Comparison of ENCODE assay signal across 23 mouse cellular contexts in the genomic region with DNA sequence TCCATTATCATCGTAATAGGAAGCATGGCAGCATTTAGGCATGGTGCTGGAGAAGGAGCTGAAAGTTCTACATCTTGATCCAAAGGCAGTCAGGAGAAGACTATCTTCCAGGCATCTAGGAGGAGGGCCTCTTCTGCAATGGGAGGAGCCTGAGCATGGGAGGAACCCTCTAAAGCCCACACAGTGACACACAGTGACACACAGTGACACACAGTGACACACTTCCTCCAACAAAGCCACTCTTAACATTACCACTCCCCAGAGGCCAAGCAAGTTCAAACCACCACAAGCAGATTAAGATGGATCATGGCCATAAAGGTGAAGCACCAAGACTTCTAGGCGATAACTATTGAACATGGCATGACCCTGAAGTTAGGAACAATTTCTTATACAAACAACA. TPM values are rescaled to one million over a fixed set of nuclear protein-coding genes. Genes with fewer than 3 reads are reported as not detected.
"Had no signal": no experiment of that assay in that cellular context is flagged by ENCODE, and none has a peak within 500 bp of the region (broad histone marks: within the 10 kb centered on the region; RNA-seq: fewer than 3 reads in every experiment).

No protein-coding gene starts in this region.

- H3K27ac ChIP-seq: left cerebral cortex, adult 2 months; limb, embryonic 10.5 days; liver, embryonic 15.5 days; midbrain, embryonic 15.5 days; neural tube, embryonic 13.5 days had no signal

- H3K27me3 ChIP-seq: midbrain, embryonic 15.5 days; neural tube, embryonic 13.5 days had no signal

- DNase-seq: kidney, adult 18-20 months; kidney, postnatal 14 days; lung, adult 2 months; lung, postnatal 36 days; right cerebral cortex, postnatal 14 days; thymus, adult 2 months; thymus, postnatal 36 days had no signal

- H3K4me2 ChIP-seq: liver, embryonic 11.5 days; liver, embryonic 15.5 days; midbrain, embryonic 11.5 days; midbrain, embryonic 15.5 days; neural tube, embryonic 13.5 days had no signal

- ATAC-seq: midbrain, embryonic 15.5 days had no signal

- H3K9me3 ChIP-seq: limb, embryonic 10.5 days; liver, embryonic 15.5 days; megakaryocyte, embryonic 14.5 days; midbrain, embryonic 15.5 days; neural tube, embryonic 13.5 days had no signal

- H3K36me3 ChIP-seq: limb, embryonic 10.5 days; liver, embryonic 15.5 days; midbrain, embryonic 15.5 days; neural tube, embryonic 13.5 days had no signal

- H3K4me1 ChIP-seq: liver, embryonic 15.5 days had no signal

- H3K4me3 ChIP-seq: left cerebral cortex, adult 2 months; limb, embryonic 10.5 days; liver, embryonic 15.5 days; megakaryocyte, embryonic 14.5 days; midbrain, embryonic 15.5 days; neural tube, embryonic 13.5 days had no signal

- H3K9ac ChIP-seq: liver, embryonic 15.5 days; midbrain, embryonic 15.5 days; neural tube, embryonic 13.5 days had no signal

RNA-seq across cellular contexts. Expression of a gene that starts 1.2 kb away (rescaled TPM):
- total RNA-seq: left cerebral cortex, adult 2 months had no signal
- polyA plus RNA-seq: kidney, embryonic 14.5 days; large intestine, adult 2 months; limb, embryonic 10.5 days; limb, embryonic 14.5 days; liver, embryonic 11.5 days; liver, embryonic 15.5 days; midbrain, embryonic 11.5 days; neural tube, embryonic 13.5 days; small intestine, adult 2 months; stomach, embryonic 16.5 days had no signal

RNA-seq across cellular contexts. Expression of a gene that starts 31.5 kb away (rescaled TPM):
- total RNA-seq: layer of hippocampus, adult 8-10 months; layer of hippocampus, postnatal 25 days; left cerebral cortex, adult 2 months; left cerebral cortex, postnatal 14 days had no signal
- polyA plus RNA-seq: kidney, embryonic 14.5 days; limb, embryonic 10.5 days; neural tube, embryonic 13.5 days had no signal
